Mouse (Mus musculus): ENCODE results near the gene Tgm2. TPM values are rescaled to one million over a fixed set of nuclear protein-coding genes. Genes with fewer than 3 reads are reported as not detected.
A peak's percentile ranks its signal among the peaks of the same experiment; 100 is the strongest.

Gene Tgm2
- polyA plus RNA-seq, 1 experiment from 2014 or later: 109 TPM

GRCm38 (mm10) chr2:158131197-158131835 is 14.9 kb downstream of the Tgm2 start:
- Histone ChIP-seq H3K4me2 (replicated peaks; ENCODE audit: low read depth) (no peak overlapping the region), H3K36me3 (ENCODE audit: control insufficient read depth, insufficient read depth, low read length) (peaks cover 19% of the 10 kb centered on the region; the same call in 1 of the 2 replicates), H3K4me1 (replicated peaks; ENCODE audit: control insufficient read depth, insufficient read depth) (peaks cover 2% of the 10 kb centered on the region; the same call in 1 of the 2 replicates), H3K27me3 (ENCODE audit: control insufficient read depth, insufficient read depth, low read length) (no peaks in the 10 kb centered on the region), H3K4me3 (ENCODE audit: low read depth, low read length) (no peak overlapping the region), H3K27ac (replicated peaks) (no peak overlapping the region), H3K9me3 (ENCODE audit: control insufficient read depth, low read length) (no peaks in the 10 kb centered on the region), H3K9ac (ENCODE audit: low read length) (no peak overlapping the region)
- DNase-seq (ENCODE audit: low spot score) (no peak), ATAC-seq (ENCODE audit: low FRiP score, low TSS enrichment) (no peak)
- 86% methylated on average over 13 of the region's 13 CpGs for WGBS
- no peak for TF ChIP-seq CTCF (IDR thresholded peaks at IDR 0.05; ENCODE audit: low read depth)
- no peak for TF ChIP-seq EP300 (optimal IDR thresholded peaks at IDR 0.05)

- peak; percentile 36 for ATAC-seq (ENCODE audit: low FRiP score, low TSS enrichment)
Measured at GRCm38 (mm10) chr2:158130391-158130986, 15.7 kb downstream of the Tgm2 start.

GRCm38 (mm10) chr2:158129291-158130002 is 16.8 kb downstream of the Tgm2 start:
- TF ChIP-seq EP300 (optimal IDR thresholded peaks at IDR 0.05) (no peak), CTCF (IDR thresholded peaks at IDR 0.05; ENCODE audit: low read depth) (no peak)

More at GRCm38 (mm10) chr2:158130391-158130986, 15.7 kb downstream of the Tgm2 start:
- TF ChIP-seq CTCF (IDR thresholded peaks at IDR 0.05; ENCODE audit: low read depth) (no peak), EP300 (optimal IDR thresholded peaks at IDR 0.05) (no peak)
- WGBS: 44% methylated on average over 5 of the region's 5 CpGs
- Histone ChIP-seq H3K4me3 (ENCODE audit: low read depth, low read length) (no peak overlapping the region), H3K27me3 (ENCODE audit: control insufficient read depth, insufficient read depth, low read length) (no peaks in the 10 kb centered on the region), H3K4me2 (replicated peaks; ENCODE audit: low read depth) (no peak overlapping the region), H3K27ac (replicated peaks) (no peak overlapping the region), H3K4me1 (replicated peaks; ENCODE audit: control insufficient read depth, insufficient read depth) (no peaks in the 10 kb centered on the region; the same call in 1 of the 2 replicates), H3K9me3 (ENCODE audit: control insufficient read depth, low read length) (no peaks in the 10 kb centered on the region), H3K9ac (ENCODE audit: low read length) (no peak overlapping the region), H3K36me3 (ENCODE audit: control insufficient read depth, insufficient read depth, low read length) (peaks cover 19% of the 10 kb centered on the region; the same call in 1 of the 2 replicates)
- peak; percentile 76 for DNase-seq (ENCODE audit: low spot score)

GRCm38 (mm10) chr2:158128461-158129130 is 17.6 kb downstream of the Tgm2 start:
- no peak overlapping the region for H3K27ac ChIP-seq (replicated peaks)
- H3K9me3 ChIP-seq (ENCODE audit: control insufficient read depth, low read length): no peaks in the 10 kb centered on the region
- H3K9ac ChIP-seq (ENCODE audit: low read length): no peak overlapping the region
- no peaks in the 10 kb centered on the region; the same call in 1 of the 2 replicates for H3K4me1 ChIP-seq (replicated peaks; ENCODE audit: control insufficient read depth, insufficient read depth)
- no peaks in the 10 kb centered on the region for H3K27me3 ChIP-seq (ENCODE audit: control insufficient read depth, insufficient read depth, low read length)
- 88% methylated on average over 8 of the region's 8 CpGs for WGBS
- no peak for DNase-seq (ENCODE audit: low spot score)
- no peak overlapping the region for H3K4me3 ChIP-seq (ENCODE audit: low read depth, low read length)
- TF ChIP-seq CTCF (IDR thresholded peaks at IDR 0.05; ENCODE audit: low read depth) (no peak), EP300 (optimal IDR thresholded peaks at IDR 0.05) (no peak)
- ATAC-seq (ENCODE audit: low FRiP score, low TSS enrichment): no peak
- H3K36me3 ChIP-seq (ENCODE audit: control insufficient read depth, insufficient read depth, low read length): peaks cover 18% of the 10 kb centered on the region; the same call in 1 of the 2 replicates
- no peak overlapping the region for H3K4me2 ChIP-seq (replicated peaks; ENCODE audit: low read depth)

More at GRCm38 (mm10) chr2:158129291-158130002, 16.8 kb downstream of the Tgm2 start:
- Histone ChIP-seq H3K4me2 (replicated peaks; ENCODE audit: low read depth) (no peak overlapping the region), H3K9ac (ENCODE audit: low read length) (no peak overlapping the region), H3K27ac (replicated peaks) (no peak overlapping the region), H3K4me3 (ENCODE audit: low read depth, low read length) (no peak overlapping the region), H3K9me3 (ENCODE audit: control insufficient read depth, low read length) (no peaks in the 10 kb centered on the region), H3K27me3 (ENCODE audit: control insufficient read depth, insufficient read depth, low read length) (no peaks in the 10 kb centered on the region), H3K4me1 (replicated peaks; ENCODE audit: control insufficient read depth, insufficient read depth) (no peaks in the 10 kb centered on the region; the same call in 1 of the 2 replicates), H3K36me3 (ENCODE audit: control insufficient read depth, insufficient read depth, low read length) (peaks cover 19% of the 10 kb centered on the region; the same call in 1 of the 2 replicates)
- 89% methylated on average over 16 of the region's 16 CpGs for WGBS
- no peak for ATAC-seq (ENCODE audit: low FRiP score, low TSS enrichment)
- no peak for DNase-seq (ENCODE audit: low spot score)

GRCm38 (mm10) chr2:158127872-158128271 is 18.4 kb downstream of the Tgm2 start:
- Histone ChIP-seq H3K9ac (ENCODE audit: low read length) (no peak overlapping the region), H3K27ac (replicated peaks) (no peak overlapping the region), H3K9me3 (ENCODE audit: control insufficient read depth, low read length) (no peaks in the 10 kb centered on the region), H3K4me1 (replicated peaks; ENCODE audit: control insufficient read depth, insufficient read depth) (no peaks in the 10 kb centered on the region; the same call in 1 of the 2 replicates), H3K27me3 (ENCODE audit: control insufficient read depth, insufficient read depth, low read length) (no peaks in the 10 kb centered on the region), H3K4me2 (replicated peaks; ENCODE audit: low read depth) (no peak overlapping the region), H3K4me3 (ENCODE audit: low read depth, low read length) (no peak overlapping the region), H3K36me3 (ENCODE audit: control insufficient read depth, insufficient read depth, low read length) (peaks cover 18% of the 10 kb centered on the region; the same call in 1 of the 2 replicates)
- no peak for ATAC-seq (ENCODE audit: low FRiP score, low TSS enrichment)
- 85% methylated on average over 7 of the region's 7 CpGs for WGBS
- no peak for DNase-seq (ENCODE audit: low spot score)
- TF ChIP-seq EP300 (optimal IDR thresholded peaks at IDR 0.05): no peak
- no peak for TF ChIP-seq CTCF (IDR thresholded peaks at IDR 0.05; ENCODE audit: low read depth)
